Mouse (Mus musculus): ENCODE results near the gene Prrt4. TPM values are rescaled to one million over a fixed set of nuclear protein-coding genes. Genes with fewer than 3 reads are reported as not detected.

The Prrt4 gene
- polyA plus RNA-seq, 1 experiment from 2014 or later, result 0.23 TPM

DNA sequence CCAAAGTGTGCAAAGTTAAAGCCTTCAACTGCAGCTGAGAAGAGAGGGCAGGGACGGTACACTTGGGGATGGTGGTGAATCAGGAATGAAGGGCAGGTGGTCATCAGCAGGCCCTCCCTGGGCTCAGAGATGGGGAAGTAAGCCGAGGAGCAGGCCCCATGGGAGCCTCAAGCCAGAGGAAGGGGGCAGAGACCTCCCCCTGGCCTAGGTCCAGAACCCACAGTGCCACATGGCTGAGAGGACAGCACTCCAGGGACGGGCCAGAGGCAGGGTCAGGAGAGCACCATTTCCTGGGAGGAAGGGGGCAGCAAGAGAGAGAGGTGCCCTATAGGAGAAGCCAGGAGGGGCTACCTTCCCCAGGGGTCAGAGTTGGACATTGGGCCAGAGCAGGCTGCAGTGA lies 21.1 kb upstream of the Prrt4 start:
- Histone ChIP-seq H3K27ac (ENCODE audit: low read length) (no peak overlapping the region), H3K4me2 (ENCODE audit: low read depth, low read length) (no peak overlapping the region), H3K4me1 (ENCODE audit: control insufficient read depth, insufficient read depth, low read length) (0 out of 2 replicates have a peak, but pooled peaks cover 3% of the 10 kb centered on the region), H3K27me3 (replicated peaks; ENCODE audit: control insufficient read depth, insufficient read depth, low read length) (no peaks in the 10 kb centered on the region), H3K9me3 (ENCODE audit: control insufficient read depth, low read length) (no peaks in the 10 kb centered on the region), H3K36me3 (ENCODE audit: control insufficient read depth, insufficient read depth, low read length) (0 out of 2 replicates have a peak, but pooled peaks cover 4% of the 10 kb centered on the region), H3K9ac (ENCODE audit: low read depth, low read length) (no peak overlapping the region), H3K4me3 (ENCODE audit: low read length) (no peak overlapping the region)
- WGBS, result 73% methylated on average over 3 of the region's 3 CpGs
- no peak for ATAC-seq

GRCm38 (mm10) chr6:29199223-29199855 lies 20.0 kb upstream of the Prrt4 start:
- H3K4me3 ChIP-seq (ENCODE audit: low read length), result peak overlapping the region; percentile 47
- ATAC-seq, result no peak
- H3K36me3 ChIP-seq (ENCODE audit: control insufficient read depth, insufficient read depth, low read length), result 0 out of 2 replicates have a peak, but pooled peaks cover 4% of the 10 kb centered on the region
- peak overlapping the region; percentile 66 for H3K4me2 ChIP-seq (ENCODE audit: low read depth, low read length)
- H3K27me3 ChIP-seq (replicated peaks; ENCODE audit: control insufficient read depth, insufficient read depth, low read length), result no peaks in the 10 kb centered on the region
- H3K9ac ChIP-seq (ENCODE audit: low read depth, low read length), result peak overlapping the region; percentile 60
- H3K27ac ChIP-seq (ENCODE audit: low read length), result no peak overlapping the region
- H3K9me3 ChIP-seq (ENCODE audit: control insufficient read depth, low read length), result no peaks in the 10 kb centered on the region
- 26% methylated on average over 8 of the region's 8 CpGs for WGBS
- H3K4me1 ChIP-seq (ENCODE audit: control insufficient read depth, insufficient read depth, low read length), result 0 out of 2 replicates have a peak, but pooled peaks cover 3% of the 10 kb centered on the region

DNA sequence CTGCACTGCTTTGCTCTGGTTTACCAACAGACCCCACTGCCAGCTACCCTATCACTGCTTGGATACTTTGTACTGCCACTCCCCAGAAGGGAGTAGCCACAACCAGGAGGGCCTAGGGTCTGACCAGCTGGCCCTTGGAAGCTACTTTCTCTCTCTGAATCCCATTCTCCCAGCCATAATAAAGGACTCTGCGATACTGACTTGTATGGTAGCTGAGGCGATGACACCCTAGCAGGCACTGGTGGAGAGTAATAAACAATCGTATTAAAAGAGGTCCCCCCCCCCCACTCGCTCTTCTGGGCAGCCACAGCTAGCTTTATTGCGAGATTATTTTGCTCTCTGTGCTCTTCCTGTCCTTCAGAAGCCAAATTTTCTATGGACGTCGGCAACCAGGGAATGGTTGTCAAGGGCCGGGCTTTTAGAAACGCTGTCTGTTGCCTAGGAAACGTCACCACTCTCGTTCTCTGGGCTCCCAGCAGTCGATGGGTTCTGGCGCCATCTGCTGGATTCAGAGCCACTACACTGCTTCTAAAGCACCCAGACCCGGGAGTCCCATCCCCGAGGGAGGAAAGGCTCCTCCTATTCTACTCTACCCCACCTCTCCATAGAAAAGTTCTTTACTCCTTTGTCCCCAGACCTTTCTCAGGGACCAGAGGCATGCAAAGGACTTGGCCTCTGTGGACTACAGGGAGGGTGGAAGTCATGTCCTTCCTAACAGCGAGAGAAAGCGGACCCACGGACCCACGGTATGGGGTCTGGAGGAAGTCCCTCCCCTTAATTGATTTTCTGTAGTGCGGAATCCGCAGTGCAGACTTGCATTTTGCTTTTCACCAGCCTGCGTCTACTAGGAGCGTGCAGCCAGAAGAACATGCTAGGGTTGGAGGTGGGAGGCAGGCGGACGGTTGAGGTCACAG lies 19.2 kb upstream of the Prrt4 start:
- H3K27ac ChIP-seq (ENCODE audit: low read length), result no peak overlapping the region
- WGBS, result 11% methylated on average over 25 of the region's 25 CpGs
- H3K4me1 ChIP-seq (ENCODE audit: control insufficient read depth, insufficient read depth, low read length), result 0 out of 2 replicates have a peak, but pooled peaks cover 3% of the 10 kb centered on the region
- H3K9me3 ChIP-seq (ENCODE audit: control insufficient read depth, low read length), result no peaks in the 10 kb centered on the region
- peak overlapping the region; percentile 47 for H3K4me3 ChIP-seq (ENCODE audit: low read length)
- 0 out of 2 replicates have a peak, but pooled peaks cover 4% of the 10 kb centered on the region for H3K36me3 ChIP-seq (ENCODE audit: control insufficient read depth, insufficient read depth, low read length)
- peak overlapping the region; percentile 66 for H3K4me2 ChIP-seq (ENCODE audit: low read depth, low read length)
- ATAC-seq, result peak; percentile 90
- H3K9ac ChIP-seq (ENCODE audit: low read depth, low read length), result peak overlapping the region; percentile 60
- no peaks in the 10 kb centered on the region; the same call in 1 of the 2 replicates for H3K27me3 ChIP-seq (replicated peaks; ENCODE audit: control insufficient read depth, insufficient read depth, low read length)

DNA sequence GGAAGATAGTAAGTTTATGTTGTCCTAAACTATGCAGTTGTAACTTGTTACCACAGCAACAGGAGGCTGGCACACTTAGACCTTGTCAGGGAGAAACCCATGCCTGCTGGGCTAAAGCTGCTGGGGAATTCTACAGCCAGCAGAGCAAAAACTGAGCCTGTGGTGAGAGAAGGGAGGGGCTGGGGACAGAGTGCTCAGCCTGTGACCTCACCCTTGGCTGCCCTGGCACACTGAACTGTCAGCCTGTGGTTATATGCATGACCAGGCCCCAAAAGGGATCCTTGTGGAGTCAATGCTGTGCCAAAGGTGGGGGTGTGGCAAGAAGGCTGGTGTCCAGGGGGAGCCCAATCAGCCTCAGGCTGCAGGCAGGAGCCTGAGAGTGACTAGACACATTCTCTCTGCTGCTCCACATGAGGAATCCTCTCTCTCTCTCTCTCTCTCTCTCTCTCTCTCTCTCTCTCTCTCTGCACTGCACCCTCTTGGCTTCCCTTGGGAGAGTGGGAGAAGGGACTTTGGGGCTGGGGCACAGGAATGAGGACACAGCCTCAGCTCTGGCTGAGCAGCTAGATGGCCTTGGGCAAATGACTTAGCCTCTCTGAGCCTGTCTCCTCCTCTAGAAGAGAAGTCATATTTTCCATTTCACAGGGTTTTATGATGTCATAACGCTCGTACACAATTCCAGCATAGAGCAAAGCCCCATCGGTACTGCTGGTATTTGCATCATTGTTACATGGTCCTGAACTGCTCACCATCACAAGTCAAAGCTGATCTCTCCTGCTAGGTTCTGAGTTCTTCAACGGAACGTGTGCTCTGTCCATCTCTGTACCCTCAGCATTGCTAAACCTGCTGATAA lies 16.7 kb upstream of the Prrt4 start:
- ATAC-seq, result no peak
- 80% methylated on average over 5 of the region's 5 CpGs for WGBS
- no peak overlapping the region for H3K27ac ChIP-seq (ENCODE audit: low read length)

GRCm38 (mm10) chr6:29195146-29195545 lies 15.8 kb upstream of the Prrt4 start:
- Histone ChIP-seq H3K4me3 (ENCODE audit: low read length) (no peak overlapping the region), H3K9ac (ENCODE audit: low read depth, low read length) (no peak overlapping the region), H3K4me1 (ENCODE audit: control insufficient read depth, insufficient read depth, low read length) (0 out of 2 replicates have a peak, but pooled peaks cover 3% of the 10 kb centered on the region), H3K4me2 (ENCODE audit: low read depth, low read length) (no peak overlapping the region), H3K27ac (ENCODE audit: low read length) (no peak overlapping the region), H3K36me3 (ENCODE audit: control insufficient read depth, insufficient read depth, low read length) (no peaks in the 10 kb centered on the region), H3K9me3 (ENCODE audit: control insufficient read depth, low read length) (no peaks in the 10 kb centered on the region), H3K27me3 (replicated peaks; ENCODE audit: control insufficient read depth, insufficient read depth, low read length) (no peaks in the 10 kb centered on the region; the same call in 1 of the 2 replicates)
- ATAC-seq, result no peak
- WGBS, result 71% methylated on average over 5 of the region's 5 CpGs

More for the DNA sequence above, 16.7 kb upstream of the Prrt4 start:
- no peaks in the 10 kb centered on the region; the same call in 1 of the 2 replicates for H3K27me3 ChIP-seq (replicated peaks; ENCODE audit: control insufficient read depth, insufficient read depth, low read length)
- H3K36me3 ChIP-seq (ENCODE audit: control insufficient read depth, insufficient read depth, low read length), result no peaks in the 10 kb centered on the region
- 0 out of 2 replicates have a peak, but pooled peaks cover 3% of the 10 kb centered on the region for H3K4me1 ChIP-seq (ENCODE audit: control insufficient read depth, insufficient read depth, low read length)
- H3K4me3 ChIP-seq (ENCODE audit: low read length), result no peak overlapping the region
- no peak overlapping the region for H3K4me2 ChIP-seq (ENCODE audit: low read depth, low read length)
- H3K9me3 ChIP-seq (ENCODE audit: control insufficient read depth, low read length), result no peaks in the 10 kb centered on the region
- H3K9ac ChIP-seq (ENCODE audit: low read depth, low read length), result no peak overlapping the region

DNA sequence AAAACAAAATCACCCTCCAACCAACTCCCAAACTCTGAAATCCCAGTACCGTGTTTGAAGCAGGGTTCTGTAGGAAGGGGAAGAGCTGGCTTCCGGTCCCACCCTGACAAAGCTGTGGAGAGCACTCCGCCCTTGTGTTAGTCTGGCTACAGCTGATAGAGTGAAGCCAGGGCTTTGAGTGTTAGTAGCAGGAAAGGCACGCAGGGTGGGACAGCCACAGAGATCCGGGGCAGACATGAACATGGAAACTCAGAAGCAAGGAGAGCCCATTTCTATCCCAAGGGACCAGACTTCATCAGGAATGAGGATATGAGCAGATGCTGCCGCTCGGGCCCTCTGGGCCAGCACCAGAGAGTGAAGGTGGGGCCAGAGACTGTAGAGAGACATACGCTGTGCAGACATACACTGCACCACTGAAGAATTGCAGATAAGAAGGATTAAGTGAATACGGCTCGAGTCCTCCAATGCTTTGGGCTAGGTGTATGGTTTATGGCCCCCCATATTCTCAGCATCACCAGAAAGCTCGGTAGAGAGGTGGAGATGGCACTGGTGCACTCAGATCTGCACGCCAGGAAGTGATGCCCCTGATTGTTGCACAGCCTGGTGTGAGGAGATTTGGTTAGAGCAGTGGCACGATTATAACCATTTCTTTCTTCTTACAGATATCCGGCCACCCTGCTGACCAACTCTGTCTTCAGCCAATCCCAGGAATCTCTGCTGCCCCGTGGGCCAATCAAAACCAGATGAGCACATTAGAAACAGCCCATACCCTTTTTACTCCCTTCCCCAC lies 14.8 kb upstream of the Prrt4 start:
- no peak for ATAC-seq
- no peak overlapping the region for H3K4me3 ChIP-seq (ENCODE audit: low read length)
- no peak overlapping the region for H3K27ac ChIP-seq (ENCODE audit: low read length)
- H3K4me1 ChIP-seq (ENCODE audit: control insufficient read depth, insufficient read depth, low read length), result 0 out of 2 replicates have a peak, but pooled peaks cover 3% of the 10 kb centered on the region
- H3K27me3 ChIP-seq (replicated peaks; ENCODE audit: control insufficient read depth, insufficient read depth, low read length), result no peaks in the 10 kb centered on the region; the same call in 1 of the 2 replicates
- H3K9me3 ChIP-seq (ENCODE audit: control insufficient read depth, low read length), result no peaks in the 10 kb centered on the region
- H3K36me3 ChIP-seq (ENCODE audit: control insufficient read depth, insufficient read depth, low read length), result no peaks in the 10 kb centered on the region
- 59% methylated on average over 15 of the region's 15 CpGs for WGBS
- H3K4me2 ChIP-seq (ENCODE audit: low read depth, low read length), result no peak overlapping the region
- H3K9ac ChIP-seq (ENCODE audit: low read depth, low read length), result no peak overlapping the region

GRCm38 (mm10) chr6:29187936-29188335 lies 8.6 kb upstream of the Prrt4 start:
- Histone ChIP-seq H3K9ac (ENCODE audit: low read depth, low read length) (no peak overlapping the region), H3K27ac (ENCODE audit: low read length) (no peak overlapping the region), H3K4me2 (ENCODE audit: low read depth, low read length) (no peak overlapping the region), H3K4me3 (ENCODE audit: low read length) (no peak overlapping the region), H3K9me3 (ENCODE audit: control insufficient read depth, low read length) (no peaks in the 10 kb centered on the region), H3K27me3 (replicated peaks; ENCODE audit: control insufficient read depth, insufficient read depth, low read length) (no peaks in the 10 kb centered on the region), H3K4me1 (ENCODE audit: control insufficient read depth, insufficient read depth, low read length) (no peaks in the 10 kb centered on the region), H3K36me3 (ENCODE audit: control insufficient read depth, insufficient read depth, low read length) (no peaks in the 10 kb centered on the region)
- WGBS, result 60% methylated on average over 1 of the region's 1 CpGs
- ATAC-seq, result no peak

DNA sequence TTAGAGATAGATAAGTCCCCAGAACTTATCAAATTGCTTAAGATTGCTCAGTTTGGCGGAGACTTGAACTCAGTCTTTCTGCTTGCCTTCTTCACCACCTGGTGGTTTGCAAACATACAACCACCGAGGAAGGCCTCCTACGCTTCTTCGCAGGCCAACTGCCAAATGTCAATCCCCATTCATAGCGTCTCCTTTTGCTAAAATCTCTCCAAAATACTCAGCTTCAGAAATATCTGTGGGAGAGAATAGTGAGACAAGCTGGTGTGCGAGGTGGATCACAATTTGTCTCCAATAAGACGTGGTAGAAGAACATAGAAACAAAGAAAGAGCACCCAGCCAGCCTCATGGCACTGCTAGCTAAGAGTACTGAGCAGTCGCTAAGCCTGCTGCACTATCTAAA lies 459 bp upstream of the Prrt4 start:
- no peaks in the 10 kb centered on the region for H3K36me3 ChIP-seq (ENCODE audit: control insufficient read depth, insufficient read depth, low read length)
- H3K27me3 ChIP-seq (replicated peaks; ENCODE audit: control insufficient read depth, insufficient read depth, low read length), result peaks cover 18% of the 10 kb centered on the region; the same call in 1 of the 2 replicates
- no peaks in the 10 kb centered on the region for H3K4me1 ChIP-seq (ENCODE audit: control insufficient read depth, insufficient read depth, low read length)
- H3K4me2 ChIP-seq (ENCODE audit: low read depth, low read length), result peak overlapping the region; percentile 98
- peak overlapping the region; percentile 65 for H3K4me3 ChIP-seq (ENCODE audit: low read length)
- ATAC-seq, result no peak; the same call in 1 of the 2 replicates
- 52% methylated on average over 8 of the region's 8 CpGs for WGBS
- H3K9me3 ChIP-seq (ENCODE audit: control insufficient read depth, low read length), result no peaks in the 10 kb centered on the region
- no peak overlapping the region for H3K9ac ChIP-seq (ENCODE audit: low read depth, low read length)
- no peak overlapping the region for H3K27ac ChIP-seq (ENCODE audit: low read length)
